8 mouse cellular contexts compared by ENCODE assay signal in the genomic region with DNA sequence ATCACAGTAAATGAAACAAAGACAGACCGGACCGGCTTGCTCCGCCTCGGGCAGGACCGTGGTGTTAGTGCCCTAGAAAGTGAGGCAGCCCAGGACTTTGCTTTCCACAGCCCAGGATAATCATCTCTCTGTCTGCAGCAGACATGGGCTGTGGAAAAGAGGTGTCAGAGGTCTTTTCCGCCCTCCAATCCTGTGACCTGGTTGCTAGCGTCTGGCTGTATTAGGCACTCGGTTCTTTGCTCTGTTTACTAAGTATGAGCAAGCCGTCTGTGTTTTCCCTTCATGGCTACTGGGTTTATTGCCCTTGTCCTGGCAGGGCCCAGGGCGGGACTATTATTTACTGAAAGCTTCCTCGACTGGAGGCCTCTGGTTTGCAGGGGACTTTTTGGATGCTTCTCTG.
A peak's percentile ranks its signal among the peaks of the same experiment; 100 is the strongest.
DNase-seq lines count a peak whose midpoint lies in the region; ATAC-seq lines count a peak whose summit lies in the region.

No protein-coding gene starts in this region.

- H3K27ac ChIP-seq in liver, embryonic 15.5 days (replicated peaks), result no peak overlapping the region

- H3K4me2 ChIP-seq in liver, embryonic 15.5 days, result 0 out of 2 replicates have a peak overlapping the region, but pooled peaks have one; percentile 13

- peak; percentile 56 for DNase-seq in MN1 (ENCODE audit: low spot score)
- DNase-seq in adrenal gland, adult 8-10 months, result peak; percentile 22
- peak; percentile 34 to 45 for DNase-seq in heart, postnatal 36 days
- no peak for DNase-seq in thymus, postnatal 25 days
- no peak for DNase-seq in left cerebral cortex, adult 8-10 months (ENCODE audit: low spot score in 2 of 2)
- no peak for DNase-seq in thymus, adult 18-20 months
- no peak for DNase-seq in left cerebral cortex, postnatal 4 days

- H3K9me3 ChIP-seq in liver, embryonic 15.5 days (replicated peaks), result no peaks in the 10 kb centered on the region

- ATAC-seq in liver, embryonic 15.5 days (ENCODE audit: insufficient read depth), result no peak

- no peaks in the 10 kb centered on the region for H3K36me3 ChIP-seq in liver, embryonic 15.5 days (replicated peaks)

- intact Hi-C loops in heart, postnatal 36 days (cut with DNase I), result loop anchor here (2.0 kb wide), 1 partner anchor 29 kb away; no protein-coding TSS in a partner anchor
- intact Hi-C loops in left cerebral cortex, postnatal 4 days (cut with DNase I), result no loop called here

- 28% methylated on average over 11 of the region's 11 CpGs for WGBS in liver, embryonic 15.5 days (ENCODE audit: insufficient replicate concordance)

- H3K27me3 ChIP-seq in liver, embryonic 15.5 days, result no peaks in the 10 kb centered on the region

- no peak overlapping the region for H3K9ac ChIP-seq in liver, embryonic 15.5 days

- no peaks in the 10 kb centered on the region for H3K4me1 ChIP-seq in liver, embryonic 15.5 days (replicated peaks)

- no peak overlapping the region for H3K4me3 ChIP-seq in liver, embryonic 15.5 days (replicated peaks)

Comparison
In these comparisons a context has a peak if more than half of its experiments do, and no peak if none do; other contexts are left out.
1. DNase-seq: peak in MN1 (single experiment), adrenal gland, adult 8-10 months (single experiment) and heart, postnatal 36 days (2 of 2); none in thymus, postnatal 25 days (single experiment), left cerebral cortex, adult 8-10 months (0 of 2), thymus, adult 18-20 months (0 of 2) and left cerebral cortex, postnatal 4 days (single experiment).